Mouse (Mus musculus): ENCODE data around the gene Tbc1d2b. TPM values are rescaled to one million over a fixed set of nuclear protein-coding genes. Genes with fewer than 3 reads are reported as not detected.

Gene Tbc1d2b
- 4.3 and 6.5 TPM in 2 replicates for polyA plus RNA-seq (2014; fragmentation: Nextera tagmentation; extraction: Ambion mirVana)

- Histone ChIP-seq H3K4me3 (ENCODE audit: low read depth, low read length) (peak within 1 kb of the TSS; percentile 76), H3K27me3 (replicated peaks; ENCODE audit: control insufficient read depth, insufficient read depth, low read length) (no peaks in the 10 kb centered on the region), H3K4me2 (ENCODE audit: low read length) (peak within 1 kb of the TSS; percentile 63), H3K4me1 (ENCODE audit: control insufficient read depth, insufficient read depth, low read length) (peaks cover 10% of the 10 kb centered on the region; the same call in 1 of the 2 replicates), H3K36me3 (ENCODE audit: control insufficient read depth, insufficient read depth, low read length) (no peaks in the 10 kb centered on the region), H3K27ac (ENCODE audit: low read depth, low read length) (no peak within 1 kb of the TSS), H3K9ac (ENCODE audit: low read length) (peak within 1 kb of the TSS; percentile 87), H3K9me3 (replicated peaks; ENCODE audit: control insufficient read depth, low read length) (no peaks in the 10 kb centered on the region)
- peak; percentile 74 for DNase-seq (ENCODE audit: low spot score)
- WGBS = 1% methylated on average over 60 of the region's 74 CpGs
- peak; percentile 97 for ATAC-seq
These were observed at the start of gene Tbc1d2b for GRCm38 (mm10) chr9:90270193-90270943. TSS of gene Tbc1d2b (minus strand) at chr9:90270804.

DNA sequence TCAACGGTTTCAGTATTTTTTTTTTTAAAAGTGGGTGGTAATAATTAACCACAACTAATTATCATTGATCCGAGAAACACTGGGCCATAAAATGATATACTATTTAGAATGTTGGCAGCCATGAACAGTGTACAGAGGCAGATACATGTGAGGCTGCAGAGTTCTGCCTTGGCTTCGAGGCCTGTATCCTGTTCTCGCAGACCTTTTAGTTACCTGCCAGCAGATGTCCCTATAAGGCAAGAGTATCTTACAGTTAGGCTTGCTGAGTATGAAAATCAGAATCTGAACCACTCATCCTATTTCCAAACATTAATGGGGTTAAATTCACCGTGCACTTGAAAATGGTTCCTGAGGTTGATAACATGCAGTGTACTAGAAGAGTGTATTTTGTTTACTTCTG is 45.7 kb upstream of the Tbc1d2b start:
- Histone ChIP-seq H3K9ac (ENCODE audit: low read length) (no peak overlapping the region), H3K4me2 (ENCODE audit: low read length) (no peak overlapping the region), H3K9me3 (replicated peaks; ENCODE audit: control insufficient read depth, low read length) (no peaks in the 10 kb centered on the region), H3K36me3 (ENCODE audit: control insufficient read depth, insufficient read depth, low read length) (no peaks in the 10 kb centered on the region), H3K4me3 (ENCODE audit: low read depth, low read length) (no peak overlapping the region), H3K27me3 (replicated peaks; ENCODE audit: control insufficient read depth, insufficient read depth, low read length) (no peaks in the 10 kb centered on the region), H3K27ac (ENCODE audit: low read depth, low read length) (no peak overlapping the region), H3K4me1 (ENCODE audit: control insufficient read depth, insufficient read depth, low read length) (no peaks in the 10 kb centered on the region)
- ATAC-seq = no peak; the same call in 1 of the 2 replicates
- WGBS = 77% methylated on average over 5 of the region's 5 CpGs
- peak; percentile 66 for DNase-seq (ENCODE audit: low spot score)

DNA sequence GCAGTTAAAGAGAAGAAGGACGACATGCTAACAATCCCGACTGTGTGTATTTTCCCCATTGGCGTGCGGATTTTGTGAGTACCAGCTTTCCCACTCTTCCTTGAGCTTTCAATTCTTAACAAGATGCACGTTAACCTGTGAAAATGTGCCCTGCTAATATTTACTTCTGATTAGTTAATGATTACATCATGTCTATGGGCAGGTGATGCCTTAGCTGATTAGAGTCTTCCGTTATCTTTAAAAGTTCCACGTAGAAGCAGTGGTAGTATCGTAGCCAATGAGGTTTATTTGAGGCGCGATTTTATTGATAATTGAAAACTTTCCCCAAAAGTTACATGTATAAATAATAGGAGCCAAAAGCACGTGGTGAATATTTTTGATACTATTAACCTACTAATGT is 45.1 kb upstream of the Tbc1d2b start:
- Histone ChIP-seq H3K4me2 (ENCODE audit: low read length) (no peak overlapping the region), H3K4me3 (ENCODE audit: low read depth, low read length) (no peak overlapping the region), H3K36me3 (ENCODE audit: control insufficient read depth, insufficient read depth, low read length) (no peaks in the 10 kb centered on the region), H3K9ac (ENCODE audit: low read length) (no peak overlapping the region), H3K27ac (ENCODE audit: low read depth, low read length) (no peak overlapping the region), H3K9me3 (replicated peaks; ENCODE audit: control insufficient read depth, low read length) (no peaks in the 10 kb centered on the region), H3K4me1 (ENCODE audit: control insufficient read depth, insufficient read depth, low read length) (no peaks in the 10 kb centered on the region), H3K27me3 (replicated peaks; ENCODE audit: control insufficient read depth, insufficient read depth, low read length) (no peaks in the 10 kb centered on the region)
- DNase-seq (ENCODE audit: low spot score) = no peak
- WGBS = 89% methylated on average over 11 of the region's 11 CpGs
- ATAC-seq = no peak

DNA sequence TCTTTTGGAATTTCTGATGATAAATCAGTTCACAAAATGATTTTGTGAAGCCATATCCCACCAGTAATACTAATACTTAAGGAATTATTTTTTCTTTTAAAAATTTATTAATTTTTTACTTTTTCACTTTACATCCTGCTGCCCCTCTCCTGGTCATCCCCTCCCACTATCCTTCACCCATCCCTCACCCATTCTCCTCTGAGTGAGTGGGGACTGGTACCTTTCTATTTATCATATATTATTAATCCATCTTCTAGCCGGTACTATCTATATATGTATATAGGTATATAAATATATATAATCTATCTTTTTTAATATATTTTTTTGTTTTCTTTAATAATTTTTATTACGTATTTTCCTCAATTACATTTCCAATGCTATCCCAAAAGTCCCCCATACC is 33.6 kb upstream of the Tbc1d2b start:
- Histone ChIP-seq H3K4me1 (ENCODE audit: control insufficient read depth, insufficient read depth, low read length) (no peaks in the 10 kb centered on the region), H3K36me3 (ENCODE audit: control insufficient read depth, insufficient read depth, low read length) (no peaks in the 10 kb centered on the region), H3K9ac (ENCODE audit: low read length) (no peak overlapping the region), H3K4me3 (ENCODE audit: low read depth, low read length) (no peak overlapping the region), H3K27ac (ENCODE audit: low read depth, low read length) (no peak overlapping the region), H3K4me2 (ENCODE audit: low read length) (no peak overlapping the region), H3K27me3 (replicated peaks; ENCODE audit: control insufficient read depth, insufficient read depth, low read length) (no peaks in the 10 kb centered on the region), H3K9me3 (replicated peaks; ENCODE audit: control insufficient read depth, low read length) (no peaks in the 10 kb centered on the region)
- WGBS = 96% methylated on average over 2 of the region's 2 CpGs
- DNase-seq (ENCODE audit: low spot score) = no peak
- no peak for ATAC-seq

DNA sequence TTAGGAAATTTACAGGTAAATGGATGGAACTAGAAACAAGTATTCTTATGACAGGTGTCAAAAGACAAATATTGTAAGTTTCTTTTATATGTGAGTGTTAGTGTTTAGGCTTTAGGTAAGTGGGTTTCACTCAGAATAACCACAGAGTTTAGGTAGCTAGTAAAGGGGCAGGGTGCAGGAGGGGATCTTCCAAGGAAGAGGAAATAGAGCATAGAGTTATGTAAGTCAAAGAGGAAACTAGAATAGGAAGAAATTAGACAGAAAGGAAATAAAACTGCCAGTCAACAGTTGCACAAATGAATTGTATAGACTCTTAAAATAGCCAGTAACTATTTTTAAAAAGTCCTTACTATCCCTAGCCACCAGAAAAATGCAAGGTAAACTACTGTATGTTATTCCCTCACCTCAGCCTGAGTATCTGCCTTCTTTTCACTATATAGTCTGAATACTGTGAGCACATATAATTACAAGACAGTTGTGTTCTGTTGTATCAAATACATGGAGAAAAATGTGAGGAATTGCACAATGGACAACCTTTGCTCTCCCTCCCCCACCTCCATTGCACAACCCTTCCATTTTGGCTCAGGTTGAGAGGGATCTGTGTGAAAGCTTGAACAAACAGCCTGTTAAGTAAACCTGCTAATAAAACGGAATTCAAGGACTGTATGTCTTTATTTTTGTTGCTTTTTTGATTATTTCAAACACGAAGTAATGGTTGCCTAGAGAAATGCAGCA is 32.7 kb upstream of the Tbc1d2b start:
- no peak for DNase-seq (ENCODE audit: low spot score)
- WGBS = 70% methylated on average over 2 of the region's 2 CpGs
- Histone ChIP-seq H3K36me3 (ENCODE audit: control insufficient read depth, insufficient read depth, low read length) (no peaks in the 10 kb centered on the region), H3K4me1 (ENCODE audit: control insufficient read depth, insufficient read depth, low read length) (no peaks in the 10 kb centered on the region), H3K9ac (ENCODE audit: low read length) (no peak overlapping the region), H3K9me3 (replicated peaks; ENCODE audit: control insufficient read depth, low read length) (no peaks in the 10 kb centered on the region), H3K27ac (ENCODE audit: low read depth, low read length) (no peak overlapping the region), H3K4me2 (ENCODE audit: low read length) (no peak overlapping the region), H3K27me3 (replicated peaks; ENCODE audit: control insufficient read depth, insufficient read depth, low read length) (no peaks in the 10 kb centered on the region), H3K4me3 (ENCODE audit: low read depth, low read length) (no peak overlapping the region)
- no peak for ATAC-seq

- H3K27me3 ChIP-seq (replicated peaks; ENCODE audit: control insufficient read depth, insufficient read depth, low read length) = no peaks in the 10 kb centered on the region
- H3K27ac ChIP-seq (ENCODE audit: low read depth, low read length) = no peak overlapping the region
- H3K9me3 ChIP-seq (replicated peaks; ENCODE audit: control insufficient read depth, low read length) = no peaks in the 10 kb centered on the region
- ATAC-seq (no peak), DNase-seq (ENCODE audit: low spot score) (no peak)
- no peaks in the 10 kb centered on the region for H3K4me1 ChIP-seq (ENCODE audit: control insufficient read depth, insufficient read depth, low read length)
- no peaks in the 10 kb centered on the region for H3K36me3 ChIP-seq (ENCODE audit: control insufficient read depth, insufficient read depth, low read length)
- 83% methylated on average over 4 of the region's 4 CpGs for WGBS
- no peak overlapping the region for H3K4me2 ChIP-seq (ENCODE audit: low read length)
- H3K9ac ChIP-seq (ENCODE audit: low read length) = no peak overlapping the region
- no peak overlapping the region for H3K4me3 ChIP-seq (ENCODE audit: low read depth, low read length)
These were observed 32.1 kb upstream of the Tbc1d2b start for GRCm38 (mm10) chr9:90302670-90303069.

- 88% methylated on average over 4 of the region's 4 CpGs for WGBS
- Histone ChIP-seq H3K9ac (ENCODE audit: low read length) (no peak overlapping the region), H3K4me3 (ENCODE audit: low read depth, low read length) (no peak overlapping the region), H3K9me3 (replicated peaks; ENCODE audit: control insufficient read depth, low read length) (no peaks in the 10 kb centered on the region), H3K27me3 (replicated peaks; ENCODE audit: control insufficient read depth, insufficient read depth, low read length) (no peaks in the 10 kb centered on the region), H3K4me2 (ENCODE audit: low read length) (no peak overlapping the region), H3K4me1 (ENCODE audit: control insufficient read depth, insufficient read depth, low read length) (no peaks in the 10 kb centered on the region), H3K27ac (ENCODE audit: low read depth, low read length) (no peak overlapping the region), H3K36me3 (ENCODE audit: control insufficient read depth, insufficient read depth, low read length) (no peaks in the 10 kb centered on the region)
- no peak for ATAC-seq
- DNase-seq (ENCODE audit: low spot score) = no peak
These were observed 30.6 kb upstream of the Tbc1d2b start for GRCm38 (mm10) chr9:90301081-90301688.

DNA sequence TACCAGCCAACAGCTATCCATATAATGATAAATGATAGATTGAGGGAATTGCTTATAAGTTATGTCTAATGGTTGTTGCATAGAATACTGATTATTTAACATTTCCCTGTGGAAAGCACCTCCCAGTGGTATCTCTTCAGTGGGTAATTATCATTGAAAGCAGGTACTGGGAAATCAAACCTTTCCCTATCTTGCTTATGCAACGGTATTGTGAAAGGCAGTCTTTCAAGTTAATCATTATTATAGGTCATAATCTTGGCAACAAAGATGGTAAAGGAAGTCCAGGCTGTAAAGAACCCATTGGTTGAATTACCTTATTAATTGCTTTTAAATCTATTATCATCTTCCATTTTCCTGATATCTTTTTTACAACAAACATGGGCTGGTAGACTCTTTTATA is 27.0 kb upstream of the Tbc1d2b start:
- 80% methylated on average over 1 of the region's 1 CpGs for WGBS
- no peak overlapping the region for H3K4me3 ChIP-seq (ENCODE audit: low read depth, low read length)
- ATAC-seq (no peak), DNase-seq (ENCODE audit: low spot score) (no peak)
- H3K36me3 ChIP-seq (ENCODE audit: control insufficient read depth, insufficient read depth, low read length) = no peaks in the 10 kb centered on the region
- H3K9me3 ChIP-seq (replicated peaks; ENCODE audit: control insufficient read depth, low read length) = no peaks in the 10 kb centered on the region
- H3K27me3 ChIP-seq (replicated peaks; ENCODE audit: control insufficient read depth, insufficient read depth, low read length) = no peaks in the 10 kb centered on the region
- H3K4me1 ChIP-seq (ENCODE audit: control insufficient read depth, insufficient read depth, low read length) = no peaks in the 10 kb centered on the region
- H3K4me2 ChIP-seq (ENCODE audit: low read length) = no peak overlapping the region
- H3K27ac ChIP-seq (ENCODE audit: low read depth, low read length) = no peak overlapping the region
- H3K9ac ChIP-seq (ENCODE audit: low read length) = no peak overlapping the region
